Mouse (Mus musculus) thymus, adult 2 months (tissue): Measurements from ENCODE around the gene Gm45623.

Experiments used
- CTCF ChIP-seq: fragments of 200-500 bp; IDR thresholded peaks from 2 replicates; pipeline ENCODE4 v1.5.1; 2012; ENCODE audit warnings: mild to moderate bottlenecking, control low read depth, low read length, moderate library complexity, borderline replicate concordance; ENCODE audit not compliant: control insufficient read depth, poor library complexity, insufficient read depth; ENCODE audit errors: extremely low read depth
- POLR2A ChIP-seq: fragments of 200-500 bp; IDR thresholded peaks from 2 replicates; pipeline ENCODE4 v1.6.1; 2012; ENCODE audit warnings: mild to moderate bottlenecking, low read length, control low read depth, moderate library complexity; ENCODE audit not compliant: control insufficient read depth, poor library complexity, insufficient read depth; ENCODE audit errors: extremely low read depth

GRCm38 (mm10) chr13:56762446-56763229 lies 9.0 kb upstream of the Gm45623 start:
- no peak for TF ChIP-seq POLR2A
- no peak for TF ChIP-seq CTCF
